Mouse (Mus musculus) heart, adult 9 months (tissue): ENCODE data around the gene Cd302.

ENCODE experiments used
- DNase-seq, 2 experiments: peaks; one replicate each; pipeline ENCODE4 v3.0.0; 2022; ENCODE audit warnings: low spot score in 2 of 2

Gene Cd302

DNA sequence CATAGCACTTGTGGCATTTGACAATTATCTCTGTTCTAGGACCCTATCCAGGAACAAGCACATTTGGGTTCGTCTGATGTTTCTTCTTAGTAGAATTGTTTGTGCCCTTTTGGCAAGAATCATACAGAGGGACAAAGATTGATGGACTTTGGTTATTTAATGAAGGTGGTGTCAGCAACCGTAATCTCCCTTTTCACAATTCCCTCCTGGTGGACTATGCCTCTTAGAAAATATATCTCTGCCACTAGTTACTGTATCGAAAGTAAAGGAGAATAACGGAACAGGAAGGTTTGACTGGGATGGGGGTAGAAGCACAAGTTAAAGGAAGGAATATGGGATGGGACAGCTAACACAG lies at the start of gene Cd302:
Cd302 (minus strand) TSS at position 22 of the 355 bp plus-strand sequence.
- DNase-seq, result no peak

GRCm38 (mm10) chr2:60328641-60329040 lies 44.4 kb upstream of the Cd302 start:
- no peak for DNase-seq

DNA sequence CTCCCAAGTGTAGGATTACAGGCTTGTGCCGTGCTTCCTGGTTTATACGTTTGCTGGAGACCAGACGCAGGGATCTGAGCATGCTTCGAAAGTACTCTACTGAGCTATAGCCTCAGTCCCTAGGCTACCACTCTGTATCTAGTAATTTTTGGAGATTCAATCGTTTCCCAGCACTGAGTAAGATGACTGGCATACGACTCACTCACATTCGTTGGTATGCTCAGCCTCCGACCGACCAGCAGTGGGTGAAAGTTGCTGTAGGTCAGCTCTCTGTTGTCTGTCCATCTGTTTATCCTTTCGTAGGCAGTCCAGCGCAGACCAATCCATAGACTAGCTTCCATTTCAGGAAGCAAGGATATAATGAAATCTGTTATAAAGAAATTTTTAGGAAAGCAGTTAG lies 43.3 kb upstream of the Cd302 start:
- DNase-seq, result no peak

GRCm38 (mm10) chr2:60326948-60327347 lies 42.7 kb upstream of the Cd302 start:
- no peak for DNase-seq

DNA sequence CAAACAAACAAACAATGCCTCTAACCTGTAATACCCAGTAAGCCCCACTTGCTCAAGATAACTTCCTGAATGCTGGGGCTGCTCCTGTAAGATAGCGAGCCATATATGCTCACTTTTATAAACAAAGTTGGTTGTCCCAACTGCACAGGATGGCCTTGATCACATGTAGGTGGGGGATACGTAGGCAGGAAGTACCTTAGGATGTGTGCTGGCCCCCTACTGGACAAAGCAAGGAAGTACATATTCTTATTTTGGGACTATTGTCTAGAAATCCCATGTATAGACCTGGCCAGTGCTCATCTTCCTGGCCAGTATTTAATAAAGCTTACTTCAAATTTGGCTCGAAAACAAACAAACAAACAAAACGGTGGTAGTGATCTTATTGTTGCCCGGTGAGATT lies 39.1 kb upstream of the Cd302 start:
- DNase-seq, result peak in 1 of 2 experiments; percentile 6

DNA sequence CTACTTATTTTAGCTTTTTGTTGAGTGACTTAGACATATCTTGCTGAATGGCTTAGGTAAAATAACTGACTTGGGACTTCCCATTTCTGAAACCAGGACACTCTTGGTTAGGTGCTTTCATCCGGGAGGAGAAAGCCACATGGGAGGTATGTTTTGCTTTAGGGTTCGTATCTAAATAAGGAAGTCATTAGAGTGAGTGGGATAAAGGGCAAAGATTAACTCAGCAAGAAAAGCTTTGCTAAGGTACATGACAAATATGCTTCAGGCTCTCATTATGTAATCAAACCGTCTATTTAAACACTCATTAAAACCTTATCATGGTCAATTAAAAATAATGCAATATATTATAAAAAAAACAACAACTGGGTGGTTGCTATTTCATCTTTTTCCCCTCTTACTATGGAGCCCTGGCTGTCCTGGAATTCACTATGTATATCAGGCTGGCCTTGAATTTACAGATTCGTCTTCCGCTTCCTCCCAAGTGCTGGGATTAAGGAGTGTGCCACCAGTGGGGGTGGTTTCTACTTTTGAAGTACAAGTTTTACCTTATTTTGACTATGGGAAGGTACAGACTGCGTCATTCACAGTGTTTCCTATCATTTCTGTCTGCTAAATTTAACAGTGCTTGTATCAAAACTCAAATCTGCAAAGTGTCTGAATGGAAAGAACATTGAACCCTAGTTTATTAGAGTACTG lies 37.9 kb upstream of the Cd302 start:
- DNase-seq, result no peak

DNA sequence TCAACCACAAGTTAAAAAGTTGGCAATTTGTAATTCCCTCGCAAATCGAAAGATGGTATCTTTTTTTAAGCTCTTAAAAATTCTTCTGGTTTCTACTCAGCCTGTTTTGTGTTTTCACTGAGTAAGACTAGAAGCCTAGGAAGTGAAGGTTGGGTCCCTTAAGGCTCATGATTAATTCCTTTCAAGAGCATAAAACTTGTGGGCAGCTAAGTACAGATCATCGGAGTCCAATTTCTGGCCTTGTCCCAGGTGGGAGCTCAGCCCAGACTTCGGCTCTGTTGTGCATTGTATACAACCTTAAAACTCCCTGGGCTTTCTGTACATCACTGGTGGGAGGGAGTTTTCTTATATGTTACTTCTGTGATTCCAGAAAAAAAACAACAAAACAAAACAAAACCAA lies 19.5 kb upstream of the Cd302 start:
- no peak for DNase-seq

GRCm38 (mm10) chr2:60299323-60299722 lies 15.0 kb upstream of the Cd302 start:
- no peak for DNase-seq

DNA sequence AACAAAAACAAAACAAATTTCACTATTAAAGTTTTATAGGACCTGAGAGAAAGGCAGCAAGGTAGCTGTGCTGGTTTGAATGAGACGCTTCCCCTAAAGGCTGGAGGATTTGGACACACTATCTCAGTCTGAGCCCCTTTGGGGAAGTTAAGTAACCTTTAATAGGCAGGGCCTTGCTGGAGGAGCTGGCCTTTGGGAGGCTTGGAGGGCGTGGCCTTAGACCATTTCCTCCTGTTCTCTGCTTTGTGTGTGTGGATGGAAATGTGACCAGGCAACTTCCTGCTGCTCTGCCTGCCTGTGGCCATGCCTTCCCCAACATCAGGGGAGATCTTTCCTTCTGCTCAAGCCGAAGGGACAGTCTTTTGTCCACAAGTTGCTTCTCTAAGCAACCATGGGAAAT lies 14.0 kb upstream of the Cd302 start:
- DNase-seq, result no peak

GRCm38 (mm10) chr2:60291381-60291780 lies 7.1 kb upstream of the Cd302 start:
- DNase-seq, result no peak

GRCm38 (mm10) chr2:60289451-60289850 lies 5.2 kb upstream of the Cd302 start:
- no peak for DNase-seq

DNA sequence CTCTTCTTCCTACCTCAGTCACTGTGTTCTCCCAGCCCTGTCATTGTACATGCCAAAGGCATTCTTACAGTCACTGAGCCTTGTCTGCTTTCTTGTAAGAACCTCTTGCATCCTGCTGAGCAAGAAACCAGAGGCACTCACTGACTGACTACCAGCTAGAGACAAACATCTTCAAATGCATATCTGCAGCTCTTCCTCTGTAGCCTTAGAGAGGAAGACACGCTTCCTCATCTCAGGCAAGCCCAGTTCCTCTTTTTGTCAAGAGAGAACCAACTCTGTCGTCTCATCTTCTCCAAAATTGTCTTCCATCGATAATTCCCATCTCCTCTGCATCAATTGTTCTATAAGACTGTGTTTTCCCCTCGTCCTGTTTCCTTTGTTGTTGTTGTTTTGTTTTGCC lies 4.3 kb upstream of the Cd302 start:
- peak; percentile 11 to 28 for DNase-seq

DNA sequence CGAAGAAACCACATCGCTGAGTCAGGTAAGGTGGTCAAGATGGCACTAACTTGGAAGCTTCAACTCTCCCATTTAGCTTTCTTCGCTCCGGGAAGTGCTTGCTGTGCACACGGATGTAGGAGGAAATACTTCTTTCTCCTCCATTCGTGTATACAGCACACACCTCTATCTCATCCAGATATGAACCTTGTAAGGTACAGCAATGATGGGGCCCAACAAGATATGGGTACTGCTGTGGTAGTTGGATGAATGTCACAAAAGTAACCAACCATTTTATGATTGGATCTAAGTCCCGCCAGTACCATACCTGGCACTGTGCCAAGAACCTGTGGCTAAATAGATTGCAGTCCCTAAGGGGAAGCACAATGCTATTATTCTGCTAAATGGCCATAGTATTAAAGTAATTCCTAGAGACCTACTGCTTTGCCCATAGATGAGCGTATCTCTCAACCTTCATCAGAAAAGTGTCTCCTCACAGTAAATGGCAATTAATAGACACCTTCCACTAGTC lies 874 bp upstream of the Cd302 start:
- no peak for DNase-seq

- DNase-seq, result peak; percentile 79 to 80
These were observed 379 bp downstream of the Cd302 start for GRCm38 (mm10) chr2:60283751-60284466.

GRCm38 (mm10) chr2:60283208-60283750 lies 1.0 kb downstream of the Cd302 start:
- DNase-seq, result peak in 1 of 2 experiments; percentile 28

DNA sequence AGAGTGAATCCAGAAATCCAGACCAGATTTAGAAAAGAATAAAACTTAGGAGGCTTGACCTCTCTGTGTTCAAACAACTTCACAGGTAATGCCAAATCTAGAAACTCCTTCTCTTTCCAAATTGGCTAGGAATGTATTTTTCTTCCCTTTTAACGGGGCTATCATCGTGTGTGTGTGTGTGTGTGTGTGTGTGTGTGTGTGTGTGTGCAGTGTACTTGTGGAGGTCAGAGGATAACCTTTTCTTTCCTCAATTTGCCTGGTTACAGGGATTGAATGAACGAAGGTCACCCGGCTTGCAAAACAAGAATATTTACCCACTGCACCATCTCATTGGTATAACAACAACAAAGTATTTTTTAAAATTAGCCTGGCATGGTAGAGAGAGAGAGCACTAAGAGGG lies 1.7 kb downstream of the Cd302 start:
- DNase-seq, result no peak

- no peak for DNase-seq
These were observed 5.7 kb downstream of the Cd302 start for GRCm38 (mm10) chr2:60278627-60279026.

DNA sequence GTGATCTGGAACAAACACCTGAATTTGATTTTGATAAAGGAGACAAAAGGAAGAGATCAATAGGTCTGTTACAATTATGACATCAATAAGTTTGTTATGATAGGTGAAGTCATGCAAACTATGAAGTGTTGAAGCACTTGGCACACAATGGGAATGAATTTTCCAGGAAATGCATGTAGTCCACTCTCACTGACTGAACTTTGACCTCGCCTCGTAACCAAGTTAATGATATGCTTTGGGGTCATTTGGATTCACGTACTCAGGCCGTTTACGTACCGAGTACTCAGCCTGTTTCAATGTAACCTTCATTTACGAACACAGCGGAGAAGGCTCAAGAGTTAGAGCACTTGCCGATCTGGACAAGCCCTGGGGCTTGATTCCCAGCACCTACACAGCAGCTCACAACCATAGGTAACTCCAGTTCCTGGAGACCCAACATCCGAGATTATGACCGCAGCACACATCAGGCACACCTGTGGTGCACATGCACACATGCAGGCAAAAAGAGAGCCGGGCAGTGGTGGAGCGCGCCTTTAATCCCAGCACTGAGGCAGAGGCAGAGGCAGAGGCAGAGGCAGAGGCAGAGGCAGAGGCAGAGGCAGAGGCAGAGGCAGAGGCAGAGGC lies 14.3 kb downstream of the Cd302 start:
- no peak for DNase-seq

DNA sequence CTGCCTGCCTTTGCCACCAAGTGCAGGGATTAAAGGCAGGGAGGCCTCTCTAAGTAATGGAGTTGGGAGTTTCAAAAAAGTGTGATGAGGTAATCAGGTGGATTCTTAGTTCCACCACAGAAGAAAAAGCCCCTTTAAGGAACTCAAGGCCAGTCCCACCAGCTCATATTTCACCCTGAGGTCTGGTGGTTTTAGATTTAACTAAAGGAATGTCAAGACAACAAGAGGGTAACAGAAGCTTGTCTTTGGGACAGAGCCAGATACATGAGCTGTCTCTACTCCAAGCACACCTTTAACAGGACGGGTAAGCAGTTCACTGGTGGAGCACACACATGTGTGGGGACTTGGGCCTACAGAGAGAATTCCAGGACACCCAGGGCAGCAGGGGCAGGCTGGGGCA lies 16.7 kb downstream of the Cd302 start:
- no peak for DNase-seq

DNA sequence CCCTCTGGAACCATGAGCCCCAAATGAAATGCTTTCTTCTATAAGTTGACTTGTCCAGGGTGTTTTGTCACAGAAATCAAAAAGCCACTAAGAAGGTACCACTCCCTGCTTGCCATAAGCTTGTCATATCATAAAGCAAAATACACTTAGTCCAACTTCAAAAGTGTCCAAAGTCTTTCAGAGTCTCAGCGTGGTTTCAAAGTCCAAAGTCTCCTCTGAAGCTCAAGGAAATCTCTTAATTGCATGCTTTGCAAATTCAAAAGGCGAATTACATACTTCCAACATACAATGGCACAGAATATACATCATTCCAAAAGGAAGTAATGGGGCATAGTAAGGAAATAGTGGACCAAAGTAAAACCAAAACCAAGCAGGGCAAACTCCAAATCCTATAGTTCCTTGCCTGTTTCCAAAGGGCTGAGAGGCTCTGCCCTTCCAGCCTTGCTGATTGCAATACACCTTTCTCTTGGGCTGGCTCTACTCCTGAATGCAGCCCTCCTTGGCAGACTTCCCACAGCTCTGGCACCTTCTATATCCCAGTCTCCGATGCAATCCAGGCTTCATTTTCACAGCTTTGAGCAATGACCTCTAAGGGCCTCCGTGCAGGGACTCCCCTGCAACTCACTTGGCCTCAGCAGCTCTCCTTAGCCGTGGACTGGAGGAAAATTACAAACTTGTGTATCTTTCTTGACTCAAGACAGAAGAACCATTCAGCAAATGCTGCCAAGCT lies 23.5 kb downstream of the Cd302 start:
- no peak for DNase-seq

DNA sequence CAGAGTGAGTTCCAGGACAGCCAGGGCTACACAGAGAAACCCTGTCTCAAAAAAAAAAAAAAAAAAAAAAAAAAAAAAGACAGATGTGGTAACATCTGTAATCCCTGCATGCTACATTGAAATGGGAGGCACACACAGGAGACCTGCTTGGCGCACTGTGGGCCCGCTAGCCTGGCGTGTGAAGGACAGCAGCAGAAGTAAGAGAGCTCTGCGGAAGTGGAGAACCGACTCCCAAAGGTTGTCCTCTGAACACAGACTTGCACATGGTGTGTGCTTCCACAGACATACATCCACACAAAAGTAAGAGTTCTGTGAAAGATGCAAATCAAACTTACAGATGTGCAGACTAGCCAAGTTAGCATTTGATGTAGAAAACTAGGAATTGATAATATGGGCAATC lies 25.1 kb downstream of the Cd302 start:
- no peak for DNase-seq

DNA sequence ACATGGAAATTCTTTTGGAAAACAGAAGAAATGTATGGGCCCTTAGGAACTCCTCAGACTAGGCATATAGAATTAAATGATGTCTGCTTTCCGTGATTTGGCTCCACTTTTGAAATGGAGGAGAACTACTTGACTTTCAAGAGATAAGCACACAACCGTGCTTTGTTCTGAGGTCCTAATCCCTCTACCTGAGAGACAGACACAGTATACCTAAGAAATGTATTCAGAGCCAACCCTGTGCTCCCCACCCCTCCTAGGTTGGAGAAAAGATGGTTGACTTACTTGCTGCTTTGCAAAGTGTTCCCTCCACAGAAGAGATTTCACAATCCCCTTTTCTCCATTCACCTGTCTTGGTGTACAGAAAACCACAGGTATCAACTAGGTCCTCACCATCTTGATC lies 27.5 kb downstream of the Cd302 start:
- DNase-seq, result no peak
